Mouse (Mus musculus) adrenal gland, adult (tissue): Measurements from ENCODE around the gene Rpl41.

ENCODE experiments used
- DNase-seq, 2 experiments: peaks; one replicate each; pipeline ENCODE4 v3.0.0; 2022 to 2023; ENCODE audit warnings: low spot score in 1 of 2; ENCODE audit not compliant: inconsistent age in 2 of 2

Gene Rpl41

DNA sequence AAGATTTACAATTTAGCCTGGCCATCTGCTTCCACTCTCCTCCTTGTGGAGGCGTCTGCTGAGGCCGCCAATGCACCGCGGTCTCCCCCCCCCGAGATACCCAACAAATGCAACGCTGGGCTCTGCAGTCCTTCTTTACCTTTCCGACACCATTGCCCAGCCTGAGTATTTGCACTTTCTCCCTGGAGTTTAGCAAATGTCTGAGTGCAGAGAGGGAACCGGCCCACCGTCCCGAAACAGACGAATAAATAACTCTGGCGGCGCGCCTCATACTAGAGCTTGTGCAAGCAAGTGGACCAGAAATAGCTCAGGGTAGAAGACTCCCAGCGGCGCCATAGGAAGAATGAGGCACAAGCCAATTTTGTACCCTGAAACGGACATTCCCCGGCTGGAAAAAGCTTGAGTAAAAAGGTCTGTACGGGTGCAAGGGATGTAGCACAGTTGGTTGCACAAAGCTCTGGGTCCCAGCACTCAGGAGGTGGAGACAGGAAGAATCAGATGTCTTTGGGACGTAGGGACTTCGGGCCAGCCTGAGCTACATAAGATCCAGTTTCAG is 49.9 kb downstream of the Rpl41 start:
- DNase-seq, result peak; percentile 74 to 92

DNA sequence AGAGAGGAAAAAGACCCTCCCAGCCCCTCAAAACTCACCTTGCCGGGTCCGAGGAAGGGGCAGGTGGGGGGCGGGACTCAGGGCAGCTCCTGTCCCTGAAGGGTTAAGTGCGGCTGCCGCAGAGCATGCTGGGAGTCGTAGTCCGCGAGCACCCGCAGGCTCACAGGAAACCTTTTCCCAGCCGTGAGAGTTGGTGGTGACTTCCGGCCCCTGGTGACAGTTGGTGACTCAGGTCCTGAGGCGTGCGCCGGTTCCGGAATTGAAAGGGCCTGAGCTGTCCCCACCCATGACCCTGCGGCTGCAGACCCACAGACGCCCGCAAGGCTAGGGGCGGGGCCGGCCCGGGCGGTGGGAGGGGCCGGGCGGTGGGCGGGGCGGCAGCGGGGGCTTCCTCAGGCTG is 50.5 kb downstream of the Rpl41 start, which contains the start of gene Myl6b:
Myl6b (minus strand) TSS at position 96 of the 400 bp plus-strand sequence.
- peak; percentile 98 to 99 for DNase-seq
